Comparison of ENCODE assay signal across 8 mouse cellular contexts in the genomic region with DNA sequence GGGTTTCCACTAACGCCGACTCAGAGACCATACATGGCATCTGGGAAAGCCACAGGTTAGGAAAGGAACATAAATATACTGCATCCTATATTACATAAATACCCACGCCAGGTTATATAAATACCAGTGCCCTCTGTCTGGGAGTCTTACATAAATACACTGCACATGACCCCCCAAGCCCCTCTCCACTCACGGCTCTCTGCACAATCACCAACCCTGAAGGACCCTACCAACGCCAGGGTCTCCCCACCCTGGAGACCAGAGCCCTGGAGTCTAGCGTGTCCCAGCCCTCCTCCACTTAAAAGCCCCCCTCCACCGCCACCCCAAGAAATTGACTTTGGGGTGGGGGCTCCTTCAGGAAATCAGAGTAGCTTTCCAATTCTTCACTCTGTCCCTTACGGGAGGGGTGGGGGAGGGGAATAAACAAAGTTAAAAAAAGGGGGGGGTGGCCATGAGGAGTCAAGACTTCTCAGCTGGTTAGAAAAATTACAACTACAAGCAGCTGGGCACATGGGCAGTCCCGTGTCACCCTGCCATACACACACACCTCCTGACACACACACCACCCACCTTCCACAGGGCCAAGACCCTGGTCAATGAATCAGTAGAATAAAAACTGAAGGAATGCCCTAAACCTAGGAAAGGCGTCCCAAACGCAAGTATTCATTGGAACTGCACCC. TPM values are rescaled to one million over a fixed set of nuclear protein-coding genes. Genes with fewer than 3 reads are reported as not detected.
DNase-seq lines count a peak whose midpoint lies in the region; ATAC-seq and TF ChIP-seq lines count a peak whose summit lies in the region.

No protein-coding gene starts in this region.

- H3K9ac ChIP-seq in kidney, postnatal 0 days (ENCODE audit: low read depth, low read length) = peak overlapping the region; percentile 94
- H3K9ac ChIP-seq in hindbrain, embryonic 15.5 days = peak overlapping the region; percentile 100
- H3K9ac ChIP-seq in midbrain, embryonic 15.5 days = peak overlapping the region; percentile 100

- peak overlapping the region; percentile 88 for H3K4me3 ChIP-seq in kidney, postnatal 0 days (replicated peaks; ENCODE audit: low read depth, low read length)
- H3K4me3 ChIP-seq in embryonic facial prominence, embryonic 10.5 days = peak overlapping the region; percentile 89
- peak overlapping the region; percentile 95 for H3K4me3 ChIP-seq in hindbrain, embryonic 15.5 days
- H3K4me3 ChIP-seq in midbrain, embryonic 15.5 days = peak overlapping the region; percentile 98

- 10% methylated on average over 11 of the region's 11 CpGs for WGBS in kidney, postnatal 0 days
- WGBS in embryonic facial prominence, embryonic 10.5 days = 22% methylated on average over 11 of the region's 11 CpGs
- WGBS in hindbrain, embryonic 15.5 days = 10% methylated on average over 11 of the region's 11 CpGs
- WGBS in midbrain, embryonic 15.5 days = 10% methylated on average over 11 of the region's 11 CpGs

- no peak for TF ChIP-seq CTCF in kidney, postnatal 0 days (IDR thresholded peaks at IDR 0.05; ENCODE audit: low read depth)

- 0 out of 2 replicates have a peak, but pooled peaks cover 4% of the 10 kb centered on the region for H3K36me3 ChIP-seq in kidney, postnatal 0 days (ENCODE audit: insufficient read depth, low read length)
- H3K36me3 ChIP-seq in embryonic facial prominence, embryonic 10.5 days (replicated peaks) = peaks cover 41% of the 10 kb centered on the region
- H3K36me3 ChIP-seq in hindbrain, embryonic 15.5 days = 0 out of 2 replicates have a peak, but pooled peaks cover 2% of the 10 kb centered on the region
- H3K36me3 ChIP-seq in midbrain, embryonic 15.5 days (replicated peaks) = no peaks in the 10 kb centered on the region; the same call in 1 of the 2 replicates

- H3K4me2 ChIP-seq in kidney, postnatal 0 days (ENCODE audit: low read length) = peak overlapping the region; percentile 76
- peak overlapping the region; percentile 95 for H3K4me2 ChIP-seq in hindbrain, embryonic 15.5 days
- peak overlapping the region; percentile 88 for H3K4me2 ChIP-seq in midbrain, embryonic 15.5 days

- H3K4me1 ChIP-seq in kidney, postnatal 0 days (replicated peaks; ENCODE audit: insufficient read depth, low read length) = peaks cover 47% of the 10 kb centered on the region
- H3K4me1 ChIP-seq in embryonic facial prominence, embryonic 10.5 days = peaks cover 72% of the 10 kb centered on the region
- H3K4me1 ChIP-seq in hindbrain, embryonic 15.5 days (replicated peaks) = peaks cover 61% of the 10 kb centered on the region
- H3K4me1 ChIP-seq in midbrain, embryonic 15.5 days = peaks cover 59% of the 10 kb centered on the region

- ATAC-seq in kidney, postnatal 0 days (replicated peaks; ENCODE audit: low FRiP score, low read depth) = peak; percentile 37; the same call in 1 of the 2 replicates
- 0 out of 2 replicates have a peak, but pooled peaks have one; percentile 12 for ATAC-seq in hindbrain, embryonic 15.5 days (ENCODE audit: low FRiP score, low read depth)
- peak; percentile 43 for ATAC-seq in midbrain, embryonic 15.5 days (replicated peaks)

- H3K9me3 ChIP-seq in kidney, postnatal 0 days (replicated peaks; ENCODE audit: low read length) = no peaks in the 10 kb centered on the region
- H3K9me3 ChIP-seq in embryonic facial prominence, embryonic 10.5 days = no peaks in the 10 kb centered on the region
- no peaks in the 10 kb centered on the region for H3K9me3 ChIP-seq in hindbrain, embryonic 15.5 days
- H3K9me3 ChIP-seq in midbrain, embryonic 15.5 days = no peaks in the 10 kb centered on the region

- H3K27ac ChIP-seq in kidney, postnatal 0 days = peak overlapping the region; percentile 94
- peak overlapping the region; percentile 98 for H3K27ac ChIP-seq in embryonic facial prominence, embryonic 10.5 days (replicated peaks)
- peak overlapping the region; percentile 97 for H3K27ac ChIP-seq in hindbrain, embryonic 15.5 days (replicated peaks)
- H3K27ac ChIP-seq in midbrain, embryonic 15.5 days = peak overlapping the region; percentile 97

- DNase-seq in kidney, postnatal 0 days (ENCODE audit: low spot score) = no peak
- no peak for DNase-seq in kidney, adult 11 months
- no peak for DNase-seq in embryonic facial prominence, embryonic 10.5 days (ENCODE audit: low spot score)
- no peak for DNase-seq in MN1 (ENCODE audit: low spot score)
- no peak for DNase-seq in retina, postnatal 1 day
- DNase-seq in thymus, postnatal 4 days = no peak

- H3K27me3 ChIP-seq in kidney, postnatal 0 days (ENCODE audit: insufficient read depth, low read length) = no peaks in the 10 kb centered on the region
- 0 out of 2 replicates have a peak, but pooled peaks cover 5% of the 10 kb centered on the region for H3K27me3 ChIP-seq in embryonic facial prominence, embryonic 10.5 days (replicated peaks; ENCODE audit: low read depth, poor library complexity, severe bottlenecking)
- no peaks in the 10 kb centered on the region for H3K27me3 ChIP-seq in hindbrain, embryonic 15.5 days
- H3K27me3 ChIP-seq in midbrain, embryonic 15.5 days (replicated peaks) = no peaks in the 10 kb centered on the region

RNA-seq across cellular contexts. Expression of a gene that starts 14.6 kb away (rescaled TPM):
- 50.9 and 53.9 TPM in 2 replicates for polyA plus RNA-seq in kidney, postnatal 0 days (2015; fragmentation: Nextera tagmentation; extraction: Ambion mirVana)
- polyA plus RNA-seq in embryonic facial prominence, embryonic 10.5 days (2016; fragmentation: Nextera tagmentation; extraction: Ambion mirVana) = 143 and 156 TPM in 2 replicates
- 229 and 234 TPM in 2 replicates for polyA plus RNA-seq in hindbrain, embryonic 15.5 days (2015; fragmentation: Nextera tagmentation; extraction: Ambion mirVana)
- polyA plus RNA-seq in midbrain, embryonic 15.5 days (2015; fragmentation: Nextera tagmentation; extraction: Ambion mirVana) = 284 and 297 TPM in 2 replicates

RNA-seq across cellular contexts. Expression of a gene that starts 37.4 kb away (rescaled TPM):
- 44.4 and 47.5 TPM in 2 replicates for polyA plus RNA-seq in kidney, postnatal 0 days (2015; fragmentation: Nextera tagmentation; extraction: Ambion mirVana)
- polyA plus RNA-seq in embryonic facial prominence, embryonic 10.5 days (2016; fragmentation: Nextera tagmentation; extraction: Ambion mirVana) = 57.7 and 58.9 TPM in 2 replicates
- polyA plus RNA-seq in hindbrain, embryonic 15.5 days (2015; fragmentation: Nextera tagmentation; extraction: Ambion mirVana) = 45.7 and 51.6 TPM in 2 replicates
- 47.9 and 54.9 TPM in 2 replicates for polyA plus RNA-seq in midbrain, embryonic 15.5 days (2015; fragmentation: Nextera tagmentation; extraction: Ambion mirVana)
